17 mouse cellular contexts compared by ENCODE assay signal in the genomic region with DNA sequence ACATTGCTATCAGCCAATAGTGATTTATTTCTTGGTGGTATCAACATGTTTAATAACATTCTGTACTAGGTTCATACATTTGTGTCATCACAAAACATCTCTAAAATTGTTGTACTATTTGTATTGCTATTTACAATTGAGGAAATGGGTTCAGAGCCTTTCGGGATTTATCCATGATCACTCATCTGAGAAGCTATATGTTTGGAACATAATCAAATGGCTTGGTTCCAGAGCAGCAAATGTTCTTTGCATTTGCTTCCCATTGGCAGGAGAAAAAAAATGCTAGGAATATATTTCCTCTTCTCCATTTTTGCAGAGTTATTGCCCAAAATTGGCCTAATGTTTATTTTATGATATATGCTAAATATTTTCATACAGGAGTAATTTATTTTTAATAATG.
"Had no signal": no experiment of that assay in that cellular context is flagged by ENCODE, and none has a peak within 500 bp of the region (broad histone marks: within the 10 kb centered on the region; RNA-seq: fewer than 3 reads in every experiment).

No protein-coding gene starts in this region.

- H3K4me1 ChIP-seq: kidney, embryonic 15.5 days; limb, embryonic 12.5 days; liver, embryonic 12.5 days; liver, embryonic 15.5 days had no signal

- H3K4me2 ChIP-seq: kidney, embryonic 15.5 days; limb, embryonic 12.5 days; liver, embryonic 12.5 days; liver, embryonic 15.5 days; midbrain, embryonic 11.5 days had no signal

- H3K4me3 ChIP-seq: kidney, embryonic 15.5 days; left cerebral cortex, adult 2 months; limb, embryonic 12.5 days; liver, embryonic 12.5 days; liver, embryonic 15.5 days had no signal

- H3K36me3 ChIP-seq: kidney, embryonic 15.5 days; limb, embryonic 12.5 days; liver, embryonic 12.5 days; liver, embryonic 15.5 days had no signal

- ATAC-seq: liver, embryonic 12.5 days had no signal

- H3K27me3 ChIP-seq: kidney, embryonic 15.5 days; limb, embryonic 12.5 days; liver, embryonic 12.5 days; liver, embryonic 15.5 days had no signal

- H3K9ac ChIP-seq: kidney, embryonic 15.5 days; limb, embryonic 12.5 days; liver, embryonic 12.5 days; liver, embryonic 15.5 days had no signal

- DNase-seq: kidney, adult 2 months; kidney, postnatal 10 days; kidney, postnatal 36 days; layer of hippocampus, postnatal 36 days; liver; lung, adult 18-20 months; lung, postnatal 10 days; lung, postnatal 36 days; midbrain, embryonic 14.5 days; thymus, adult 18-20 months; thymus, postnatal 36 days had no signal

- H3K9me3 ChIP-seq: kidney, embryonic 15.5 days; limb, embryonic 12.5 days; liver, embryonic 12.5 days; liver, embryonic 15.5 days had no signal

- H3K27ac ChIP-seq: kidney, embryonic 15.5 days; left cerebral cortex, adult 2 months; limb, embryonic 12.5 days; liver, embryonic 12.5 days; liver, embryonic 15.5 days had no signal
